Mouse (Mus musculus) neural tube, embryonic 15.5 days (tissue): Measurements from ENCODE around the gene Dctd. TPM values are rescaled to one million over a fixed set of nuclear protein-coding genes. Genes with fewer than 3 reads are reported as not detected.
A peak's percentile ranks its signal among the peaks of the same experiment; 100 is the strongest.
"Not testable (repeated sequence)": the region's sequence is repeated elsewhere in the genome, so short reads cannot be mapped to it uniquely, and the experiment has no call there.

Experiments used
- ATAC-seq: fragments of 200-750 bp; cut with Nextera tagmentation; 2 replicates; pipeline ENCODE4 v1.8.0; 2017; ENCODE audit warnings: mild to moderate bottlenecking, moderate TSS enrichment, moderate library complexity; ENCODE audit not compliant: low FRiP score
- H3K27ac ChIP-seq: fragments of 300-500 bp; sonication (generic); replicated peaks from 2 replicates; pipeline ENCODE4 v1.5.1; 2015; ENCODE audit warnings: mild to moderate bottlenecking, inconsistent platforms
- H3K27me3 ChIP-seq: fragments of 300-500 bp; sonication (generic); replicated peaks from 2 replicates; pipeline ENCODE4 v1.6.1; 2015; ENCODE audit warnings: inconsistent platforms
- H3K36me3 ChIP-seq: fragments of 300-500 bp; sonication (generic); 2 replicates; pipeline ENCODE4 v1.6.1; 2015; ENCODE audit warnings: inconsistent platforms
- H3K4me1 ChIP-seq: fragments of 300-500 bp; sonication (generic); 2 replicates; pipeline ENCODE4 v1.6.1; 2015; ENCODE audit warnings: inconsistent platforms
- H3K4me2 ChIP-seq: fragments of 300-500 bp; sonication (generic); 2 replicates; pipeline ENCODE4 v1.6.1; 2015; ENCODE audit warnings: inconsistent platforms, mild to moderate bottlenecking, moderate library complexity
- H3K4me3 ChIP-seq: fragments of 300-500 bp; sonication (generic); replicated peaks from 2 replicates; pipeline ENCODE4 v1.5.1; 2015; ENCODE audit warnings: mild to moderate bottlenecking, inconsistent platforms
- H3K9ac ChIP-seq: fragments of 300-500 bp; sonication (generic); replicated peaks from 2 replicates; pipeline ENCODE4 v1.6.1; 2015; ENCODE audit warnings: mild to moderate bottlenecking, inconsistent platforms
- H3K9me3 ChIP-seq: fragments of 300-500 bp; sonication (generic); replicated peaks from 2 replicates; pipeline ENCODE4 v1.6.1; 2016; ENCODE audit warnings: inconsistent platforms
- WGBS: fragments of 180-500 bp; shearing (Covaris S2); methylation state at CpG from one replicate; pipeline ENCODE4 v1.1.7; 2015; ENCODE audit warnings: mixed read lengths; 5-methylcytosine and 5-hydroxymethylcytosine counted together
- polyA plus RNA-seq: library from polyadenylated mRNA; unstranded; fragments of >200 nt; fragmentation: Nextera tagmentation; extraction: Ambion mirVana; gene quantifications from 2 replicates; pipeline ENCODE4 v1.2.1, GENCODE M21; 2015

Gene Dctd
- polyA plus RNA-seq, 1 experiment from 2014 or later = 11.7 TPM

- H3K27me3 ChIP-seq = no peaks in the 10 kb centered on the region
- H3K4me2 ChIP-seq = no peak overlapping the region
- H3K4me3 ChIP-seq = no peak overlapping the region
- H3K27ac ChIP-seq = no peak overlapping the region
- H3K4me1 ChIP-seq = no peaks in the 10 kb centered on the region
- peaks cover 4% of the 10 kb centered on the region; the same call in 1 of the 2 replicates for H3K9me3 ChIP-seq
- H3K36me3 ChIP-seq = no peaks in the 10 kb centered on the region
- no peak for ATAC-seq
- no peak overlapping the region for H3K9ac ChIP-seq
- 66% methylated on average over 10 of the region's 10 CpGs for WGBS
Measured at GRCm38 (mm10) chr8:48146449-48146848, 47.6 kb downstream of the Dctd start.

- Histone ChIP-seq H3K27ac (no peak overlapping the region), H3K4me1 (peaks cover 21% of the 10 kb centered on the region), H3K36me3 (no peaks in the 10 kb centered on the region), H3K9ac (no peak overlapping the region), H3K27me3 (0 out of 2 replicates have a peak, but pooled peaks cover 2% of the 10 kb centered on the region), H3K9me3 (peaks cover 4% of the 10 kb centered on the region; the same call in 1 of the 2 replicates), H3K4me2 (peak overlapping the region; percentile 30; the same call in 1 of the 2 replicates), H3K4me3 (no peak overlapping the region)
- ATAC-seq = peak; percentile 32; the same call in 1 of the 2 replicates
- 30% methylated on average over 19 of the region's 19 CpGs for WGBS
Measured at GRCm38 (mm10) chr8:48152062-48152738, 53.3 kb downstream of the Dctd start.

- Histone ChIP-seq H3K27ac (peak overlapping the region; percentile 61), H3K27me3 (0 out of 2 replicates have a peak, but pooled peaks cover 2% of the 10 kb centered on the region), H3K36me3 (no peaks in the 10 kb centered on the region), H3K4me1 (peaks cover 29% of the 10 kb centered on the region), H3K9ac (no peak overlapping the region), H3K9me3 (peaks cover 4% of the 10 kb centered on the region; the same call in 1 of the 2 replicates), H3K4me2 (peak overlapping the region; percentile 41), H3K4me3 (no peak overlapping the region)
- WGBS = 24% methylated on average over 15 of the region's 15 CpGs
- peak; percentile 80; the same call in 1 of the 2 replicates for ATAC-seq
Measured at GRCm38 (mm10) chr8:48153360-48154121, 54.6 kb downstream of the Dctd start.

GRCm38 (mm10) chr8:48157718-48158117, 58.8 kb downstream of the Dctd start:
- Histone ChIP-seq H3K27me3 (0 out of 2 replicates have a peak, but pooled peaks cover 2% of the 10 kb centered on the region), H3K4me1 (peaks cover 25% of the 10 kb centered on the region), H3K9ac (no peak overlapping the region), H3K4me2 (no peak overlapping the region), H3K4me3 (no peak overlapping the region), H3K27ac (no peak overlapping the region), H3K9me3 (no peaks in the 10 kb centered on the region), H3K36me3 (no peaks in the 10 kb centered on the region)
- 29% methylated on average over 10 of the region's 10 CpGs for WGBS
- no peak for ATAC-seq

- Histone ChIP-seq H3K27me3 (0 out of 2 replicates have a peak, but pooled peaks cover 2% of the 10 kb centered on the region), H3K9ac (no peak overlapping the region), H3K9me3 (no peaks in the 10 kb centered on the region), H3K4me3 (no peak overlapping the region), H3K4me2 (no peak overlapping the region), H3K27ac (no peak overlapping the region), H3K36me3 (no peaks in the 10 kb centered on the region), H3K4me1 (peaks cover 15% of the 10 kb centered on the region)
- WGBS = 9% methylated on average over 15 of the region's 15 CpGs
- no peak for ATAC-seq
Measured at GRCm38 (mm10) chr8:48158560-48159217, 59.8 kb downstream of the Dctd start.

GRCm38 (mm10) chr8:48177406-48177805, 78.5 kb downstream of the Dctd start:
- WGBS = 57% methylated on average over 4 of the region's 4 CpGs
- no peak overlapping the region for H3K9ac ChIP-seq
- H3K4me3 ChIP-seq = no peak overlapping the region
- no peaks in the 10 kb centered on the region for H3K9me3 ChIP-seq
- no peaks in the 10 kb centered on the region for H3K36me3 ChIP-seq
- ATAC-seq = no peak
- no peaks in the 10 kb centered on the region for H3K27me3 ChIP-seq
- H3K27ac ChIP-seq = no peak overlapping the region
- peaks cover 5% of the 10 kb centered on the region for H3K4me1 ChIP-seq
- H3K4me2 ChIP-seq = no peak overlapping the region

GRCm38 (mm10) chr8:48177876-48178275, 79.0 kb downstream of the Dctd start:
- Histone ChIP-seq H3K9ac (no peak overlapping the region), H3K4me2 (no peak overlapping the region), H3K9me3 (no peaks in the 10 kb centered on the region), H3K27me3 (no peaks in the 10 kb centered on the region), H3K36me3 (no peaks in the 10 kb centered on the region), H3K27ac (no peak overlapping the region), H3K4me1 (peaks cover 5% of the 10 kb centered on the region), H3K4me3 (no peak overlapping the region)
- WGBS = 100% methylated on average over 1 of the region's 1 CpGs
- ATAC-seq = no peak

- Histone ChIP-seq H3K27ac (no peak overlapping the region), H3K27me3 (no peaks in the 10 kb centered on the region), H3K9ac (no peak overlapping the region), H3K4me1 (peaks cover 5% of the 10 kb centered on the region), H3K9me3 (no peaks in the 10 kb centered on the region), H3K36me3 (no peaks in the 10 kb centered on the region), H3K4me3 (no peak overlapping the region), H3K4me2 (no peak overlapping the region)
- ATAC-seq = no peak
- 25% methylated on average over 4 of the region's 4 CpGs for WGBS
Measured at GRCm38 (mm10) chr8:48178993-48179392, 80.1 kb downstream of the Dctd start.

GRCm38 (mm10) chr8:48180146-48180545, 81.3 kb downstream of the Dctd start:
- not testable (repeated sequence) for H3K27me3 ChIP-seq, H3K9me3 ChIP-seq, H3K27ac ChIP-seq, H3K4me3 ChIP-seq, H3K36me3 ChIP-seq, H3K4me2 ChIP-seq, ATAC-seq, H3K9ac ChIP-seq, H3K4me1 ChIP-seq
- WGBS = 89% methylated on average over 9 of the region's 9 CpGs

- Histone ChIP-seq H3K27ac (no peak overlapping the region), H3K4me1 (peaks cover 5% of the 10 kb centered on the region), H3K9me3 (no peaks in the 10 kb centered on the region), H3K36me3 (no peaks in the 10 kb centered on the region), H3K4me2 (no peak overlapping the region), H3K4me3 (no peak overlapping the region), H3K27me3 (no peaks in the 10 kb centered on the region), H3K9ac (no peak overlapping the region)
- 100% methylated on average over 3 of the region's 3 CpGs for WGBS
- ATAC-seq = no peak
Measured at GRCm38 (mm10) chr8:48181000-48181399, 82.1 kb downstream of the Dctd start.

- ATAC-seq = no peak
- H3K4me1 ChIP-seq = peaks cover 4% of the 10 kb centered on the region
- no peak overlapping the region for H3K4me2 ChIP-seq
- no peak overlapping the region for H3K4me3 ChIP-seq
- no peak overlapping the region for H3K27ac ChIP-seq
- no peaks in the 10 kb centered on the region for H3K27me3 ChIP-seq
- 83% methylated on average over 7 of the region's 7 CpGs for WGBS
- no peaks in the 10 kb centered on the region for H3K9me3 ChIP-seq
- H3K36me3 ChIP-seq = no peaks in the 10 kb centered on the region
- H3K9ac ChIP-seq = no peak overlapping the region
Measured at GRCm38 (mm10) chr8:48183758-48184157, 84.9 kb downstream of the Dctd start.
